Mouse (Mus musculus) lung, embryonic 15.5 days (tissue): ENCODE results near the gene Ppp2r5b. TPM values are rescaled to one million over a fixed set of nuclear protein-coding genes. Genes with fewer than 3 reads are reported as not detected.

Experiments
- ATAC-seq: fragments of 200-750 bp; cut with Nextera tagmentation; 2 replicates; pipeline ENCODE4 v1.8.0; 2017; ENCODE audit warnings: moderate number of reproducible peaks, borderline replicate concordance; ENCODE audit not compliant: low FRiP score, low TSS enrichment; ENCODE audit errors: extremely low read depth
- H3K27ac ChIP-seq: fragments of 300-500 bp; sonication (generic); 2 replicates; pipeline ENCODE4 v1.5.1; 2015; ENCODE audit warnings: moderate library complexity, mild to moderate bottlenecking, inconsistent platforms
- H3K27me3 ChIP-seq: fragments of 300-500 bp; sonication (generic); 2 replicates; pipeline ENCODE4 v1.6.1; 2015; ENCODE audit warnings: inconsistent platforms
- H3K36me3 ChIP-seq: fragments of 300-500 bp; sonication (generic); 2 replicates; pipeline ENCODE4 v1.6.1; 2015; ENCODE audit warnings: inconsistent platforms
- H3K4me1 ChIP-seq: fragments of 300-500 bp; sonication (generic); 2 replicates; pipeline ENCODE4 v1.6.1; 2015; ENCODE audit warnings: inconsistent platforms
- H3K4me2 ChIP-seq: fragments of 300-500 bp; sonication (generic); 2 replicates; pipeline ENCODE4 v1.6.1; 2015; ENCODE audit warnings: inconsistent platforms, mild to moderate bottlenecking, moderate library complexity
- H3K4me3 ChIP-seq: fragments of 300-500 bp; sonication (generic); 2 replicates; pipeline ENCODE4 v1.5.1; 2015; ENCODE audit warnings: mild to moderate bottlenecking, inconsistent platforms
- H3K9ac ChIP-seq: fragments of 300-500 bp; sonication (generic); 2 replicates; pipeline ENCODE4 v1.6.1; 2015; ENCODE audit warnings: inconsistent platforms
- H3K9me3 ChIP-seq: fragments of 300-500 bp; sonication (generic); 2 replicates; pipeline ENCODE4 v1.6.1; 2016; ENCODE audit warnings: inconsistent platforms
- WGBS: fragments of 180-500 bp; shearing (Covaris S2); methylation state at CpG from one replicate; pipeline ENCODE4 v1.1.7; 2015; 5-methylcytosine and 5-hydroxymethylcytosine counted together
- polyA plus RNA-seq: library from polyadenylated mRNA; unstranded; fragments of >200 nt; fragmentation: Nextera tagmentation; extraction: Ambion mirVana; gene quantifications from 2 replicates; pipeline ENCODE4 v1.2.1, GENCODE M21; 2015

The Ppp2r5b gene
- polyA plus RNA-seq, 1 experiment from 2014 or later: 19.2 TPM

- ATAC-seq: peak; percentile 93
- Histone ChIP-seq H3K9me3 (no peaks in the 10 kb centered on the region), H3K27ac (peak within 1 kb of the TSS; percentile 88), H3K36me3 (peaks cover 18% of the 10 kb centered on the region), H3K4me3 (peak within 1 kb of the TSS; percentile 92), H3K9ac (peak within 1 kb of the TSS; percentile 77), H3K4me1 (peaks cover 45% of the 10 kb centered on the region), H3K4me2 (peak within 1 kb of the TSS; percentile 97), H3K27me3 (no peaks in the 10 kb centered on the region)
- WGBS: under 1% methylated on average over 103 of the region's 106 CpGs
Observed at GRCm38 (mm10) chr19:6276426-6277421, 41.1 kb upstream of the Ppp2r5b start, which contains the start of gene Ehd1. Ehd1 (plus strand) TSS chr19:6276725.

DNA sequence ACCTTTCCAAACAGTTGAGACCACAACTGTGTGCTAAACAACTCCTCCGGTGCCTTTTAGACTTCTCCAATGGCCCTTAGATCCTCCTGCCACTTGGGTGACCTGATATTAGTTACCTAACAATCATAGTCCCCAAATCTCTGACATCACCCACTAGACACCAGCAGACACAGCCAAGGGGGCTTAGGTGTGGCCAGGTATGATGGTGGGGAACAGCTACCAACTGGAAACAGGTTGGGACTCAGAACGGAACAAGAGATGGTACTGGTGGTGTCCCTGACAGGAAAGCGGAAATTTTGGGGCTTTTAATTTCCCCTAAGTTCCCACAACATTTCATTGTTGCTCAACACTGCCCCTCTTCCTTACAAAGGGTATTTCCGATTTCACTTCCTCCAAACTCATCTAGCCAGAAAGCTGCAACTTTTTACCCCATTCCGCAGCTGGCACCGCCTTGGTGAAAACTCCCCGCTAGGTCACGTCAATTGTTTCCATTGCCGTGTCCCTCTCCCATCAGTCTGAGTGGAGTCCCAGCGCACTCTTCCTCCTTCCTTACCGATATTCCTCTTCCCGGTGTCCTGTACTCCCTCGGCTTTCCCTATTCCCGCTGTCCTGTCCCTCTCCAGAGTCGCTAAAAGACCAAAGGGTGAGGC is 40.2 kb upstream of the Ppp2r5b start:
- Histone ChIP-seq H3K27ac (peak overlapping the region; percentile 65), H3K36me3 (peaks cover 10% of the 10 kb centered on the region), H3K4me3 (peak overlapping the region; percentile 92), H3K9ac (peak overlapping the region; percentile 42), H3K4me2 (peak overlapping the region; percentile 97), H3K9me3 (no peaks in the 10 kb centered on the region), H3K27me3 (no peaks in the 10 kb centered on the region), H3K4me1 (peaks cover 45% of the 10 kb centered on the region)
- 6% methylated on average over 15 of the region's 15 CpGs for WGBS
- ATAC-seq: no peak

- no peak overlapping the region for H3K4me2 ChIP-seq
- no peak for ATAC-seq
- H3K4me1 ChIP-seq: peaks cover 28% of the 10 kb centered on the region
- H3K27ac ChIP-seq: no peak overlapping the region
- H3K27me3 ChIP-seq: no peaks in the 10 kb centered on the region
- H3K9ac ChIP-seq: no peak overlapping the region
- H3K9me3 ChIP-seq: no peaks in the 10 kb centered on the region
- 82% methylated on average over 13 of the region's 13 CpGs for WGBS
- H3K36me3 ChIP-seq: no peaks in the 10 kb centered on the region
- no peak overlapping the region for H3K4me3 ChIP-seq
Observed at GRCm38 (mm10) chr19:6273998-6274608, 38.4 kb upstream of the Ppp2r5b start.

GRCm38 (mm10) chr19:6273592-6273991 is 37.9 kb upstream of the Ppp2r5b start:
- WGBS: 78% methylated on average over 4 of the region's 4 CpGs
- no peak overlapping the region for H3K4me2 ChIP-seq
- no peaks in the 10 kb centered on the region for H3K9me3 ChIP-seq

DNA sequence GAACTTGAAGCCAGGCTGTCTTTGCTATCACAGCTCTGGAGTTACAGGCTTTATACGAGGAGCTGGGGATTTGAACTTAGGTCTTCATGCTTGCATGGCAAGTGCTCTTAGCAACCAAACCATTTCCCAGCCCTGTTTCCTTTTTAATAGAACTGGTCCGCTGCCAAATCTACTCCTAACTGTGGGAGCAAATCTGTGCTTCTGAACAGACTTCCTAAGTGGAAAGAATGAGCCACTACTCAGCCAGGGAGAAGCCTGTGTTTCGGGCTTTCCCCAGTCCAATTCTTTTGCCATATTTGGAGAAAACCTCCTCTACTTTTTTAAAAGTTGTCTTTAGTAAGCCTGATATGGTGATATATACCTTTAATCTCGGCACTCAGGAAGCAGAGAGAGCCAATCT is 37.1 kb upstream of the Ppp2r5b start:
- Histone ChIP-seq H3K27ac (no peak overlapping the region), H3K9me3 (no peaks in the 10 kb centered on the region), H3K9ac (no peak overlapping the region), H3K36me3 (no peaks in the 10 kb centered on the region), H3K27me3 (no peaks in the 10 kb centered on the region), H3K4me1 (peaks cover 17% of the 10 kb centered on the region), H3K4me3 (no peak overlapping the region), H3K4me2 (no peak overlapping the region)
- ATAC-seq: no peak
- 75% methylated on average over 4 of the region's 4 CpGs for WGBS

More at GRCm38 (mm10) chr19:6273592-6273991, 37.9 kb upstream of the Ppp2r5b start:
- Histone ChIP-seq H3K36me3 (no peaks in the 10 kb centered on the region), H3K27me3 (no peaks in the 10 kb centered on the region), H3K4me3 (no peak overlapping the region), H3K27ac (no peak overlapping the region), H3K9ac (no peak overlapping the region), H3K4me1 (peaks cover 23% of the 10 kb centered on the region)
- no peak for ATAC-seq

- 53% methylated on average over 7 of the region's 7 CpGs for WGBS
- H3K4me2 ChIP-seq: no peak overlapping the region
- no peaks in the 10 kb centered on the region for H3K36me3 ChIP-seq
- peaks cover 14% of the 10 kb centered on the region for H3K4me1 ChIP-seq
- no peak overlapping the region for H3K4me3 ChIP-seq
- no peaks in the 10 kb centered on the region for H3K27me3 ChIP-seq
- no peak overlapping the region for H3K9ac ChIP-seq
- no peak for ATAC-seq
- no peaks in the 10 kb centered on the region for H3K9me3 ChIP-seq
- no peak overlapping the region for H3K27ac ChIP-seq
Observed at GRCm38 (mm10) chr19:6272053-6272452, 36.4 kb upstream of the Ppp2r5b start.

GRCm38 (mm10) chr19:6271206-6271605 is 35.5 kb upstream of the Ppp2r5b start:
- Histone ChIP-seq H3K27ac (no peak overlapping the region), H3K4me1 (peaks cover 14% of the 10 kb centered on the region), H3K27me3 (no peaks in the 10 kb centered on the region), H3K9me3 (no peaks in the 10 kb centered on the region), H3K4me2 (no peak overlapping the region), H3K4me3 (no peak overlapping the region), H3K9ac (no peak overlapping the region), H3K36me3 (no peaks in the 10 kb centered on the region)
- no peak for ATAC-seq
- 20% methylated on average over 8 of the region's 8 CpGs for WGBS

DNA sequence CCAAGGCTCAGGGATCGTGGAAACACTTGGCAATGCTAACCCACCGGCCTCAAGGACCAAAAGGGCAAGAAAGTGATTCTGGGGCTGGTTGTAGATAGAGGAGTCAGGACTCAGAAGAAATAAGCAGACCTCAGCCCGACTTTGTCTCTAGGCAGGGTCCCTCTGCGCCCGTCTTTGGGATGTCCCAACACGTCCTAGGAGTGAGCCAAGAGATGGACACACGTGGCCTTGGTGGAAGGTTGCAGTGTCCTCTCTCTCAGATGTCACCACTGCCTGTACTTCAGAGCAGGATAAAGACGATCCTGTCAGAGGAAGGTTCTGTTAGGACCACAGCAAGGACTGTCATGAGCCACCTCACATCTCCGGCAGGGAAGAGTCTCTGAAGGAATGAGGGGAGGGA is 35.0 kb upstream of the Ppp2r5b start:
- no peak overlapping the region for H3K27ac ChIP-seq
- no peak overlapping the region for H3K9ac ChIP-seq
- no peak for ATAC-seq
- no peak overlapping the region for H3K4me3 ChIP-seq
- no peaks in the 10 kb centered on the region for H3K27me3 ChIP-seq
- H3K36me3 ChIP-seq: no peaks in the 10 kb centered on the region
- WGBS: 50% methylated on average over 9 of the region's 9 CpGs
- no peak overlapping the region for H3K4me2 ChIP-seq
- peaks cover 8% of the 10 kb centered on the region for H3K4me1 ChIP-seq
- no peaks in the 10 kb centered on the region for H3K9me3 ChIP-seq

DNA sequence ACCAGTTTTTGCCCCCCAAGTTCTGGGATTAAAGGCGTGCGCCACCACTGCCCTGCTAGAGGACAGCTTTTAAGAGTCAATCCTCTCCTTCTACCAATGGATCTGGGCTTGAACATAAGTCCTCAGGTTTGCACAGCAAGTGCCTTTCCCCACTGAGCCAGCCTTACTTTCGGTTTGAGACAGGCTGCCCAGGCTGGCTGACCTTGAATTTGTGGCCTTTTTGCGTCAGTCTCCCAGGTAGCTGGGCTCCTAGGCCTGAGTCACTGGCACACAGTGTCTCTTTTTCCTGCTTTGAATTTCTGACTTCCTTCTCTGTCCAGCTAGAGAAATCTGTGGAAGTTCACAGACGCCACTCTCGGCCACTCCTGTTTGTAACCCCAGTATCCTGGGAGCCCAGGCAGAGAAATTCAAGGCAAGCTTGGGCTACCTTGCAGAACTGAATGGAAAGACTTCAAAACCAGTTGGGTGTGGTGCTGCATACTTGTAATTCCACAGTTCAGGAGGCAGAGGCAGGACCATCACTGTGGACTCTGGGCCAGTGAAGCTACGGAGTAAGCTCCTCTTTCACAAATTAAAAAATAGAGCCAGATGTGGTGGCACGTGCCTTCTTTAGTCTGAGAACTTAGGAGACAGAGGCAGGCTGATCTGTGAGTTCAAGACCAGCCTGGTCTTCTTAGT is 34.3 kb upstream of the Ppp2r5b start:
- H3K36me3 ChIP-seq: no peaks in the 10 kb centered on the region
- WGBS: 88% methylated on average over 8 of the region's 8 CpGs
- H3K4me3 ChIP-seq: no peak overlapping the region
- no peaks in the 10 kb centered on the region for H3K9me3 ChIP-seq
- no peak overlapping the region for H3K27ac ChIP-seq
- H3K4me1 ChIP-seq: peaks cover 3% of the 10 kb centered on the region; the same call in 1 of the 2 replicates
- no peak overlapping the region for H3K4me2 ChIP-seq
- H3K27me3 ChIP-seq: no peaks in the 10 kb centered on the region
- no peak overlapping the region for H3K9ac ChIP-seq
- ATAC-seq: no peak

DNA sequence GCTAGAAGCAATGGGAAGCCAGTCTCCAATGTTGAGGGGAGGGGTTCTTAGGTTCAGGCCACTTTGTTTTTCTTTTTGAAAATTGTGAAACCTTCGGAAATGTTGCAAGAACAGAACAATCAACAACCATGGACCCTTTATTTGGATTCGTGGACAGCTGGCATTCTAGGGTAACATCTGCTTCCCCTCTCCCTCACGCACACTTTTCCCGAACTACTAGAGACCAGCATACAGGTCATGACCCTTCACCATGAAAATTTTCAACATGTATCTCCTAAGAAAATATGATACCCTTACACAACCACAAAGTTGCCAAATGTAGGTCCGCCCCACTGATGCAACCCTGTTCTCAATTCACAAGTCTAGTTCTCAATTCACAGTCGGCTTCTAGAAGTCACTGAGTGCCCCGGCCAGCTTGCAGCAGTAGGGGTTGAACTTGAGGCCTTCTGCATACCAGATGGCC is 33.0 kb upstream of the Ppp2r5b start:
- peaks cover 3% of the 10 kb centered on the region; the same call in 1 of the 2 replicates for H3K4me1 ChIP-seq
- H3K9ac ChIP-seq: no peak overlapping the region
- no peaks in the 10 kb centered on the region for H3K9me3 ChIP-seq
- no peak overlapping the region for H3K27ac ChIP-seq
- H3K4me2 ChIP-seq: no peak overlapping the region
- no peaks in the 10 kb centered on the region for H3K36me3 ChIP-seq
- no peak overlapping the region for H3K4me3 ChIP-seq
- ATAC-seq: no peak
- WGBS: 71% methylated on average over 7 of the region's 7 CpGs
- no peaks in the 10 kb centered on the region for H3K27me3 ChIP-seq

DNA sequence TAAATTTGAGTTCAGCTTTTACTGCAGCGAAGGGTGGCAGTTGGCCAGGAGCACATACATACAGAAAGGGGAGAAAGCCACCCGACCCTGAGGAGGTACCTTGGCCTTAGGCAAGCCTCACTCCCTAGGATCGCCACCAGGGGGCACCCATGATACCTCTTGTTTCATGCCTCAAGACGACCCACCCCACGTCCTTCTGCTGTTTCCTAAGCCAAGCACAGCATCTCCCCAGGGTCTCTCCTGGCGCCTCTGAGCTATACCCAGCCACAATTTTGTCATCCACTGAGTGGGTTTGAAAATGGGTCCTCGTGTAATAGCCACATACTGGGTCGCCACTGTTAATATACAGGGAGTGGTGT is 32.5 kb upstream of the Ppp2r5b start:
- 14% methylated on average over 8 of the region's 8 CpGs for WGBS
- Histone ChIP-seq H3K27ac (no peak overlapping the region), H3K27me3 (no peaks in the 10 kb centered on the region), H3K9ac (no peak overlapping the region), H3K9me3 (no peaks in the 10 kb centered on the region), H3K4me3 (no peak overlapping the region), H3K36me3 (no peaks in the 10 kb centered on the region), H3K4me1 (peaks cover 3% of the 10 kb centered on the region; the same call in 1 of the 2 replicates), H3K4me2 (no peak overlapping the region)
- peak; percentile 60; the same call in 1 of the 2 replicates for ATAC-seq
